Mouse (Mus musculus): ENCODE measurements around the gene Plxnb1. TPM values are rescaled to one million over a fixed set of nuclear protein-coding genes. Genes with fewer than 3 reads are reported as not detected.

The Plxnb1 gene
- polyA plus RNA-seq, 1 experiment from 2014 or later = 18.2 TPM

GRCm38 (mm10) chr9:109082124-109082800 is 12.9 kb upstream of the Plxnb1 start, which contains the start of the genes Ccdc51 and Tma7:
Ccdc51 (plus strand) TSS chr9:109082493.
Tma7 (minus strand) TSS chr9:109082587.
- H3K9me3 ChIP-seq (ENCODE audit: control insufficient read depth, low read length) = no peaks in the 10 kb centered on the region
- DNase-seq (ENCODE audit: low spot score) (peak; percentile 84), ATAC-seq (ENCODE audit: low FRiP score) (peak; percentile 97)
- peak within 1 kb of the TSS; percentile 80 for H3K9ac ChIP-seq (ENCODE audit: low read depth, low read length)
- H3K4me3 ChIP-seq (ENCODE audit: low read depth, low read length) = peak within 1 kb of the TSS; percentile 84
- under 1% methylated on average over 37 of the region's 37 CpGs for WGBS
- peak within 1 kb of the TSS; percentile 72 for H3K27ac ChIP-seq (ENCODE audit: low read depth, low read length)
- peak within 1 kb of the TSS; percentile 76 for H3K4me2 ChIP-seq (replicated peaks; ENCODE audit: low read depth, low read length)
- H3K36me3 ChIP-seq (ENCODE audit: control insufficient read depth, insufficient read depth, low read length) = no peaks in the 10 kb centered on the region
- H3K27me3 ChIP-seq (ENCODE audit: control insufficient read depth, insufficient read depth, low read length) = no peaks in the 10 kb centered on the region
- H3K4me1 ChIP-seq (replicated peaks; ENCODE audit: control insufficient read depth, insufficient read depth, low read length) = peaks cover 6% of the 10 kb centered on the region; the same call in 1 of the 2 replicates

DNA sequence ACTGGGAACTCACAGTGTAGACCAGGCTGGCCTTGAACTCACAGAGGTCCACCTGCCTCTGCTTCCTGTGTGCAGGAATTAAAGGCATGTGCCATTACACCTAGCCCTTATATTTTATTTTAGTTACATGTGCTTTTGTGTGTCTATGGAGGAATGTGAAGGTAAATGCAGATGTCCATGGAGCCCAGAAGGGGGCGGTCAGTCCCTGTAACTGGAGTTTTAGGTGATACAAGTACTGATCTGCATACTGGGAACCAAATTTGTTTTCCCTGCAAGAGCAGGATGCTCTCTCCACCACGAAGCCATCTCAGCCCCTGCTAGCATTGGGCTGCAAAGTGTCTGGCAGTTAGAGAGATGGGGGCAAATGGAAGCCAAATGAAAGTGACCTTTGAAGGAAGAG is 10.3 kb upstream of the Plxnb1 start:
- ATAC-seq (ENCODE audit: low FRiP score) (no peak), DNase-seq (ENCODE audit: low spot score) (peak; percentile 55)
- H3K4me3 ChIP-seq (ENCODE audit: low read depth, low read length) = no peak overlapping the region
- H3K36me3 ChIP-seq (ENCODE audit: control insufficient read depth, insufficient read depth, low read length) = no peaks in the 10 kb centered on the region
- H3K27ac ChIP-seq (ENCODE audit: low read depth, low read length) = no peak overlapping the region
- H3K9ac ChIP-seq (ENCODE audit: low read depth, low read length) = no peak overlapping the region
- 10% methylated on average over 2 of the region's 2 CpGs for WGBS
- no peaks in the 10 kb centered on the region for H3K27me3 ChIP-seq (ENCODE audit: control insufficient read depth, insufficient read depth, low read length)
- H3K4me1 ChIP-seq (replicated peaks; ENCODE audit: control insufficient read depth, insufficient read depth, low read length) = peaks cover 6% of the 10 kb centered on the region; the same call in 1 of the 2 replicates
- H3K9me3 ChIP-seq (ENCODE audit: control insufficient read depth, low read length) = no peaks in the 10 kb centered on the region
- H3K4me2 ChIP-seq (replicated peaks; ENCODE audit: low read depth, low read length) = no peak overlapping the region

DNA sequence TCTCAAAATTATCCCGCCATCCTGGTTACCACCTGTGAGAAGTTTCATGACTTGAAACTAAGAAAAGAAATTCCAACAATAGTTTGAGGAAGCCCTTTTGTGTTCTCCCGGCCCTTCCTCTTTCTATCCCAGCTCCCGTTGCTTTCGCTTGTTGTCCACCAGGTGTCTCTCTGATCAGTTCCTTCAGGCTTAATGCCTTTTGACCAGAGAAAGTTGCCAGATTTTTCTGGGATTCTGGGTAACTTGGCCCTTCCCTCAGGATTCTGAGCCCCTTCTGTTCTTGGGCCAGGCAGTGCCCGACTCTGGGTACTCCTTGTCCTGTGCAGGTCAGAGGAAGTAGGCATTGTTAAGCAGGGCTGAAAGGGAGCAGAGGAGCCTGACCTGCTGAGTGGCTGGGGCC is 7.2 kb upstream of the Plxnb1 start:
- DNase-seq (ENCODE audit: low spot score) (peak; percentile 57), ATAC-seq (ENCODE audit: low FRiP score) (no peak)
- Histone ChIP-seq H3K27me3 (ENCODE audit: control insufficient read depth, insufficient read depth, low read length) (no peaks in the 10 kb centered on the region), H3K4me3 (ENCODE audit: low read depth, low read length) (no peak overlapping the region), H3K27ac (ENCODE audit: low read depth, low read length) (no peak overlapping the region), H3K9me3 (ENCODE audit: control insufficient read depth, low read length) (no peaks in the 10 kb centered on the region), H3K9ac (ENCODE audit: low read depth, low read length) (no peak overlapping the region), H3K36me3 (ENCODE audit: control insufficient read depth, insufficient read depth, low read length) (no peaks in the 10 kb centered on the region), H3K4me2 (replicated peaks; ENCODE audit: low read depth, low read length) (no peak overlapping the region), H3K4me1 (replicated peaks; ENCODE audit: control insufficient read depth, insufficient read depth, low read length) (peaks cover 3% of the 10 kb centered on the region; the same call in 1 of the 2 replicates)
- WGBS = 15% methylated on average over 5 of the region's 5 CpGs

GRCm38 (mm10) chr9:109090446-109090845 is 4.7 kb upstream of the Plxnb1 start:
- Histone ChIP-seq H3K9me3 (ENCODE audit: control insufficient read depth, low read length) (no peaks in the 10 kb centered on the region), H3K4me3 (ENCODE audit: low read depth, low read length) (no peak overlapping the region), H3K27ac (ENCODE audit: low read depth, low read length) (no peak overlapping the region), H3K4me1 (replicated peaks; ENCODE audit: control insufficient read depth, insufficient read depth, low read length) (0 out of 2 replicates have a peak, but pooled peaks cover 2% of the 10 kb centered on the region), H3K36me3 (ENCODE audit: control insufficient read depth, insufficient read depth, low read length) (no peaks in the 10 kb centered on the region), H3K4me2 (replicated peaks; ENCODE audit: low read depth, low read length) (no peak overlapping the region), H3K9ac (ENCODE audit: low read depth, low read length) (no peak overlapping the region), H3K27me3 (ENCODE audit: control insufficient read depth, insufficient read depth, low read length) (no peaks in the 10 kb centered on the region)
- ATAC-seq (ENCODE audit: low FRiP score) (no peak), DNase-seq (ENCODE audit: low spot score) (no peak)
- WGBS = 69% methylated on average over 15 of the region's 15 CpGs

DNA sequence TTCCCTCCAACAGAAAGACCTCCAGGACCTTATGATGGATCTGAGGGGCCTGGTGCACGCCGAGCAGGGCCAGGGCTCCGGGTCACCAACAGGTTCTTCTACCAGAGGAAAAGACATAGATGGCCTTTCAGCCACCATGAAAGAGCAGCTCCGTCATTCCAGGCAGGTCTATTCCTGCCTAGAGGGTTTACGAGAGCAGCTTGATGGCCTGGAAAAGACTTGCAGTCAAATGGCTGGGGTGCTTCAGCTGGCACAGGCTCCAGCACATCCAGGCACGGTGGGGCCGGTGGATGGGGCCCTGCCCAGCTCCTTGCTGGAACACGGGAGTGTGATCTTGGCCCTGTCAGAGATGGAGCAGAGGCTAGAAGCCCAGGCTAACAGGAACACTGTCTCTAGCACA is 3.4 kb upstream of the Plxnb1 start:
- no peaks in the 10 kb centered on the region for H3K36me3 ChIP-seq (ENCODE audit: control insufficient read depth, insufficient read depth, low read length)
- no peak for DNase-seq (ENCODE audit: low spot score)
- H3K27me3 ChIP-seq (ENCODE audit: control insufficient read depth, insufficient read depth, low read length) = no peaks in the 10 kb centered on the region
- no peak overlapping the region for H3K9ac ChIP-seq (ENCODE audit: low read depth, low read length)
- no peak overlapping the region for H3K4me3 ChIP-seq (ENCODE audit: low read depth, low read length)
- no peak overlapping the region for H3K4me2 ChIP-seq (replicated peaks; ENCODE audit: low read depth, low read length)
- H3K4me1 ChIP-seq (replicated peaks; ENCODE audit: control insufficient read depth, insufficient read depth, low read length) = 0 out of 2 replicates have a peak, but pooled peaks cover 4% of the 10 kb centered on the region
- no peaks in the 10 kb centered on the region for H3K9me3 ChIP-seq (ENCODE audit: control insufficient read depth, low read length)
- H3K27ac ChIP-seq (ENCODE audit: low read depth, low read length) = no peak overlapping the region
- WGBS = 94% methylated on average over 8 of the region's 8 CpGs
- ATAC-seq (ENCODE audit: low FRiP score) = no peak

- Histone ChIP-seq H3K4me2 (replicated peaks; ENCODE audit: low read depth, low read length) (no peak overlapping the region), H3K27me3 (ENCODE audit: control insufficient read depth, insufficient read depth, low read length) (no peaks in the 10 kb centered on the region), H3K9me3 (ENCODE audit: control insufficient read depth, low read length) (no peaks in the 10 kb centered on the region), H3K27ac (ENCODE audit: low read depth, low read length) (no peak overlapping the region), H3K36me3 (ENCODE audit: control insufficient read depth, insufficient read depth, low read length) (no peaks in the 10 kb centered on the region), H3K4me1 (replicated peaks; ENCODE audit: control insufficient read depth, insufficient read depth, low read length) (peaks cover 11% of the 10 kb centered on the region), H3K9ac (ENCODE audit: low read depth, low read length) (no peak overlapping the region), H3K4me3 (ENCODE audit: low read depth, low read length) (no peak overlapping the region)
- WGBS = 26% methylated on average over 6 of the region's 6 CpGs
- no peak for ATAC-seq (ENCODE audit: low FRiP score)
- DNase-seq (ENCODE audit: low spot score) = no peak
Observed at GRCm38 (mm10) chr9:109092799-109093198, 2.4 kb upstream of the Plxnb1 start.

DNA sequence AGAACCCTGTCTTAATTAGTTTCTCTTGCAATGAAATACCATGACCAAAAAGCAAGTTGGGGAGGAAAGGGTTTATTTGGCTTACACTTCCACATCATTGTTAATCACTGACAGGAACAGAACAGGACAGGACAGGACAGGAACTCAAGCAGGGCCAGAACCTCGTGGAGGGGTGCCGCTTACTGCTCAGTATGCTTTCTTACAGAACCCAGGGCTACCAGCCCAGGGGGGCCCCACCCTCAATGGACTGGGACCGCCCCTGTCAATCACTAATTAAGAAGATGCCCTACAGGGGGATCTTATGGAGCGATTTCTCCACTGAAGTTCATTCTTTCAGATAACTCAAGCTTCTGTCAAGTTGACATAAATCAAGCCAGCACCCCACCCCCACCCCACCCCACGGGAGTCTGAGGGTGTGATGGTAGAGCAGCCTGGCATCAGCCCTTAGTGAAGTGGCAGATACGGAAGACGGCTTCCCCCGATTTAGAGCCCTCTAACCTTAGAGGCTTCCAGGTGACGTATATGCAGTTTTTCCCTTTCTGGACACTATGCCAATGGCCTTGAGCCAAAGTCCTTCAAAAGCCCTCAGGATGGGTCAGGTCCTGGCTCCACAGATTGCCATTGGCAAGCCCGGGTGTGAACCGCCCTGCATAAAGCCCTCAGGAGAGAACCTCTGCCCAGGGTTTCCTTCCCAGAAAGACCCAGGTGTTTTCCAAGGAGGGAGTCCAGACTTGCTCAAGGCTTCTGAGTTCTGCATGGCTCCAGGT is 1.2 kb upstream of the Plxnb1 start:
- Histone ChIP-seq H3K36me3 (ENCODE audit: control insufficient read depth, insufficient read depth, low read length) (no peaks in the 10 kb centered on the region), H3K27ac (ENCODE audit: low read depth, low read length) (peak overlapping the region; percentile 100), H3K4me3 (ENCODE audit: low read depth, low read length) (peak overlapping the region; percentile 64; the same call in 1 of the 2 replicates), H3K4me2 (replicated peaks; ENCODE audit: low read depth, low read length) (peak overlapping the region; percentile 96), H3K4me1 (replicated peaks; ENCODE audit: control insufficient read depth, insufficient read depth, low read length) (peaks cover 20% of the 10 kb centered on the region), H3K9ac (ENCODE audit: low read depth, low read length) (peak overlapping the region; percentile 98), H3K9me3 (ENCODE audit: control insufficient read depth, low read length) (no peaks in the 10 kb centered on the region), H3K27me3 (ENCODE audit: control insufficient read depth, insufficient read depth, low read length) (no peaks in the 10 kb centered on the region)
- ATAC-seq (ENCODE audit: low FRiP score) (no peak), DNase-seq (ENCODE audit: low spot score) (no peak)
- 22% methylated on average over 11 of the region's 11 CpGs for WGBS

- DNase-seq (ENCODE audit: low spot score) (peak; percentile 55), ATAC-seq (ENCODE audit: low FRiP score) (peak; percentile 8; the same call in 1 of the 2 replicates)
- peak overlapping the region; percentile 96 for H3K4me2 ChIP-seq (replicated peaks; ENCODE audit: low read depth, low read length)
- 1% methylated on average over 21 of the region's 21 CpGs for WGBS
- H3K27me3 ChIP-seq (ENCODE audit: control insufficient read depth, insufficient read depth, low read length) = no peaks in the 10 kb centered on the region
- H3K4me3 ChIP-seq (ENCODE audit: low read depth, low read length) = peak overlapping the region; percentile 64
- no peaks in the 10 kb centered on the region for H3K36me3 ChIP-seq (ENCODE audit: control insufficient read depth, insufficient read depth, low read length)
- H3K9me3 ChIP-seq (ENCODE audit: control insufficient read depth, low read length) = no peaks in the 10 kb centered on the region
- peak overlapping the region; percentile 100 for H3K27ac ChIP-seq (ENCODE audit: low read depth, low read length)
- peak overlapping the region; percentile 98 for H3K9ac ChIP-seq (ENCODE audit: low read depth, low read length)
- H3K4me1 ChIP-seq (replicated peaks; ENCODE audit: control insufficient read depth, insufficient read depth, low read length) = peaks cover 20% of the 10 kb centered on the region
Observed at GRCm38 (mm10) chr9:109094553-109095136, 544 bp upstream of the Plxnb1 start.
